Mouse (Mus musculus): ENCODE data around the gene Gm9970.

- TF ChIP-seq CTCF (IDR thresholded peaks at IDR 0.05; ENCODE audit: borderline replicate concordance, control insufficient read depth, extremely low read depth, insufficient read depth, low read length, poor library complexity) (no peak), POLR2A (IDR thresholded peaks at IDR 0.05; ENCODE audit: control insufficient read depth, extremely low read depth, insufficient read depth, low read length, poor library complexity) (no peak)
These were observed 42.9 kb downstream of the Gm9970 start for GRCm38 (mm10) chr5:31198170-31198569.

Measured in thymus, adult 2 months (tissue).